Mouse (Mus musculus): ENCODE results near the gene Cd68.

Gene Cd68

GRCm38 (mm10) chr11:69682840-69683533 lies 17.0 kb upstream of the Cd68 start:
- no peak for TF ChIP-seq GATA4 (IDR thresholded peaks at IDR 0.05; ENCODE audit: insufficient replicate concordance, low read length)

- no peak for TF ChIP-seq GATA4 (IDR thresholded peaks at IDR 0.05; ENCODE audit: insufficient replicate concordance, low read length)
Measured at GRCm38 (mm10) chr11:69682209-69682839, 16.4 kb upstream of the Cd68 start.

- TF ChIP-seq GATA4 (IDR thresholded peaks at IDR 0.05; ENCODE audit: insufficient replicate concordance, low read length) = no peak; the same call in 1 of the 2 replicates
Measured at GRCm38 (mm10) chr11:69681314-69682208, 15.6 kb upstream of the Cd68 start, which contains the start of gene Senp3. Gene Senp3 (minus strand): TSS chr11:69682084.

- TF ChIP-seq GATA4 (IDR thresholded peaks at IDR 0.05; ENCODE audit: insufficient replicate concordance, low read length) = no peak
Measured at GRCm38 (mm10) chr11:69680136-69680855, 14.3 kb upstream of the Cd68 start.

- TF ChIP-seq GATA4 (IDR thresholded peaks at IDR 0.05; ENCODE audit: insufficient replicate concordance, low read length) = no peak
Measured at GRCm38 (mm10) chr11:69679144-69679543, 13.2 kb upstream of the Cd68 start.

GRCm38 (mm10) chr11:69672211-69672706 lies 6.3 kb upstream of the Cd68 start, which contains the start of gene Eif4a1:
Gene Eif4a1 (minus strand): TSS chr11:69672423.
- peak; percentile 30; the same call in 1 of the 2 replicates for TF ChIP-seq GATA4 (IDR thresholded peaks at IDR 0.05; ENCODE audit: insufficient replicate concordance, low read length)

GRCm38 (mm10) chr11:69671726-69672124 lies 5.8 kb upstream of the Cd68 start:
- TF ChIP-seq GATA4 (IDR thresholded peaks at IDR 0.05; ENCODE audit: insufficient replicate concordance, low read length) = no peak

GRCm38 (mm10) chr11:69670786-69671725 lies 5.1 kb upstream of the Cd68 start:
- peak; percentile 60; the same call in 1 of the 2 replicates for TF ChIP-seq GATA4 (IDR thresholded peaks at IDR 0.05; ENCODE audit: insufficient replicate concordance, low read length)

- no peak for TF ChIP-seq GATA4 (IDR thresholded peaks at IDR 0.05; ENCODE audit: insufficient replicate concordance, low read length)
Measured at GRCm38 (mm10) chr11:69666665-69667005, 682 bp upstream of the Cd68 start.

- no peak for TF ChIP-seq GATA4 (IDR thresholded peaks at IDR 0.05; ENCODE audit: insufficient replicate concordance, low read length)
Measured at GRCm38 (mm10) chr11:69665457-69665960, 444 bp downstream of the Cd68 start.

GRCm38 (mm10) chr11:69664841-69665240 lies 1.1 kb downstream of the Cd68 start:
- TF ChIP-seq GATA4 (IDR thresholded peaks at IDR 0.05; ENCODE audit: insufficient replicate concordance, low read length) = no peak

- TF ChIP-seq GATA4 (IDR thresholded peaks at IDR 0.05; ENCODE audit: insufficient replicate concordance, low read length) = no peak
Measured at GRCm38 (mm10) chr11:69663795-69664194, 2.2 kb downstream of the Cd68 start.

- TF ChIP-seq GATA4 (IDR thresholded peaks at IDR 0.05; ENCODE audit: insufficient replicate concordance, low read length) = no peak
Measured at GRCm38 (mm10) chr11:69662967-69663671, 2.8 kb downstream of the Cd68 start.

Data from liver, adult (tissue).